Mouse (Mus musculus): ENCODE results near the gene Tbcel.

Gene Tbcel

GRCm38 (mm10) chr9:42439446-42439845, 68.2 kb downstream of the Tbcel start:
- no peak for DNase-seq

GRCm38 (mm10) chr9:42432155-42432554, 75.5 kb downstream of the Tbcel start:
- DNase-seq: no peak

GRCm38 (mm10) chr9:42431606-42432005, 76.0 kb downstream of the Tbcel start:
- no peak for DNase-seq

GRCm38 (mm10) chr9:42428060-42428924, 79.3 kb downstream of the Tbcel start:
- peak; percentile 62 for DNase-seq

- DNase-seq: no peak
Observed at GRCm38 (mm10) chr9:42426661-42427358, 80.8 kb downstream of the Tbcel start.

- no peak for DNase-seq
Observed at GRCm38 (mm10) chr9:42423649-42424048, 84.0 kb downstream of the Tbcel start.

GRCm38 (mm10) chr9:42419687-42420086, 87.9 kb downstream of the Tbcel start:
- no peak for DNase-seq

- peak; percentile 36 for DNase-seq
Observed at GRCm38 (mm10) chr9:42418786-42419185, 88.8 kb downstream of the Tbcel start.

- no peak for DNase-seq
Observed at GRCm38 (mm10) chr9:42417352-42417952, 90.2 kb downstream of the Tbcel start.

GRCm38 (mm10) chr9:42415184-42415583, 92.4 kb downstream of the Tbcel start:
- DNase-seq: no peak

GRCm38 (mm10) chr9:42413345-42413744, 94.3 kb downstream of the Tbcel start:
- no peak for DNase-seq

GRCm38 (mm10) chr9:42411296-42411695, 96.3 kb downstream of the Tbcel start:
- DNase-seq: no peak

- DNase-seq: no peak
Observed at GRCm38 (mm10) chr9:42405736-42406135, 101.9 kb downstream of the Tbcel start.

- no peak for DNase-seq
Observed at GRCm38 (mm10) chr9:42401486-42401885, 106.1 kb downstream of the Tbcel start.

GRCm38 (mm10) chr9:42399829-42400228, 107.8 kb downstream of the Tbcel start, which contains the start of gene Tecta:
Tecta (minus strand) TSS chr9:42399929.
- no peak for DNase-seq

GRCm38 (mm10) chr9:42396141-42396540, 111.5 kb downstream of the Tbcel start:
- no peak for DNase-seq

- no peak for DNase-seq
Observed at GRCm38 (mm10) chr9:42394903-42395302, 112.7 kb downstream of the Tbcel start.

- DNase-seq: no peak
Observed at GRCm38 (mm10) chr9:42394321-42394720, 113.3 kb downstream of the Tbcel start.

- no peak for DNase-seq
Observed at GRCm38 (mm10) chr9:42392927-42393326, 114.7 kb downstream of the Tbcel start.

GRCm38 (mm10) chr9:42388490-42388889, 119.1 kb downstream of the Tbcel start:
- no peak for DNase-seq

GRCm38 (mm10) chr9:42387038-42387437, 120.6 kb downstream of the Tbcel start:
- no peak for DNase-seq

- DNase-seq: no peak
Observed at GRCm38 (mm10) chr9:42385656-42386055, 122.0 kb downstream of the Tbcel start.

- no peak for DNase-seq
Observed at GRCm38 (mm10) chr9:42382628-42383347, 124.8 kb downstream of the Tbcel start.

All from cerebellum, adult 9-11 months (tissue).